Mouse (Mus musculus) cerebellum, adult 9-10 months (tissue): ENCODE measurements at regions not wholly inside any gene's neighbourhood (a gene's known extent, or its start where the extent isn't known, plus 50 kb on each side); places are given as distances from the start of the nearest gene placed in this dataset.

Experiments
- DNase-seq: peaks from one replicate; pipeline ENCODE4 v3.0.0; 2022

GRCm38 (mm10) chr6:101580824-101581223, 203.1 kb upstream of the Pdzrn3 start:
- no peak for DNase-seq

- DNase-seq, result no peak
Measured at GRCm38 (mm10) chr6:101556096-101556495, 178.4 kb upstream of the Pdzrn3 start.

- no peak for DNase-seq
Measured at GRCm38 (mm10) chr6:101554965-101555604, 177.4 kb upstream of the Pdzrn3 start.

GRCm38 (mm10) chr6:101550501-101551268, 173.0 kb upstream of the Pdzrn3 start:
- DNase-seq, result no peak

- DNase-seq, result no peak
Measured at GRCm38 (mm10) chr6:101537581-101537980, 159.9 kb upstream of the Pdzrn3 start.

GRCm38 (mm10) chr6:101534214-101535052, 156.7 kb upstream of the Pdzrn3 start:
- DNase-seq, result no peak

GRCm38 (mm10) chr6:101532436-101532835, 154.7 kb upstream of the Pdzrn3 start:
- DNase-seq, result no peak

- no peak for DNase-seq
Measured at GRCm38 (mm10) chr6:101531914-101532313, 154.2 kb upstream of the Pdzrn3 start.

GRCm38 (mm10) chr6:101525129-101525528, 147.4 kb upstream of the Pdzrn3 start:
- DNase-seq, result no peak

GRCm38 (mm10) chr6:101521316-101521715, 143.6 kb upstream of the Pdzrn3 start:
- no peak for DNase-seq

- no peak for DNase-seq
Measured at GRCm38 (mm10) chr6:101520755-101521154, 143.1 kb upstream of the Pdzrn3 start.

- DNase-seq, result no peak
Measured at GRCm38 (mm10) chr6:101518904-101519701, 141.4 kb upstream of the Pdzrn3 start.

GRCm38 (mm10) chr6:101517584-101517983, 139.9 kb upstream of the Pdzrn3 start:
- DNase-seq, result no peak

GRCm38 (mm10) chr6:101513696-101514095, 136.0 kb upstream of the Pdzrn3 start:
- DNase-seq, result peak; percentile 8

GRCm38 (mm10) chr6:101502149-101502548, 124.5 kb upstream of the Pdzrn3 start:
- no peak for DNase-seq

GRCm38 (mm10) chr6:101501716-101502115, 124.0 kb upstream of the Pdzrn3 start:
- no peak for DNase-seq

GRCm38 (mm10) chr6:101500202-101500601, 122.5 kb upstream of the Pdzrn3 start:
- no peak for DNase-seq

- no peak for DNase-seq
Measured at GRCm38 (mm10) chr6:101488466-101488865, 110.8 kb upstream of the Pdzrn3 start.

GRCm38 (mm10) chr6:101484526-101485287, 107.0 kb upstream of the Pdzrn3 start:
- DNase-seq, result no peak

- peak; percentile 12 for DNase-seq
Measured at GRCm38 (mm10) chr6:101482635-101483465, 105.2 kb upstream of the Pdzrn3 start.

GRCm38 (mm10) chr6:101473956-101474355, 96.3 kb upstream of the Pdzrn3 start:
- DNase-seq, result no peak
